Mouse (Mus musculus) hindbrain, postnatal 0 days (tissue): Measurements from ENCODE around the gene Actr3. TPM values are rescaled to one million over a fixed set of nuclear protein-coding genes. Genes with fewer than 3 reads are reported as not detected.
"Not testable (repeated sequence)": the region's sequence is repeated elsewhere in the genome, so short reads cannot be mapped to it uniquely, and the experiment has no call there.

Experiments
- ATAC-seq: fragments of 200-750 bp; cut with Nextera tagmentation; 2 replicates; pipeline ENCODE4 v1.8.0; 2017; ENCODE audit warnings: mild to moderate bottlenecking, moderate TSS enrichment, moderate library complexity
- DNase-seq: peaks from one replicate; pipeline ENCODE4 v3.0.0-alpha.2; 2015; ENCODE audit warnings: low spot score
- H3K27ac ChIP-seq: fragments of 300-500 bp; sonication (generic); 2 replicates; pipeline ENCODE4 v1.5.1; 2014; ENCODE audit warnings: mild to moderate bottlenecking
- H3K27me3 ChIP-seq: fragments of 300-500 bp; sonication (generic); 2 replicates; pipeline ENCODE4 v1.6.1; 2014; ENCODE audit warnings: low read length, mixed read lengths; ENCODE audit not compliant: insufficient read depth
- H3K36me3 ChIP-seq: fragments of 300-500 bp; sonication (generic); 2 replicates; pipeline ENCODE4 v1.6.1; 2014; ENCODE audit warnings: low read length, mixed read lengths; ENCODE audit not compliant: insufficient read depth
- H3K4me1 ChIP-seq: fragments of 300-500 bp; sonication (generic); 2 replicates; pipeline ENCODE4 v1.6.1; 2014; ENCODE audit warnings: antibody characterized with exemption, low read length, mixed read lengths; ENCODE audit not compliant: insufficient read depth
- H3K4me2 ChIP-seq: fragments of 300-500 bp; sonication (generic); 2 replicates; pipeline ENCODE4 v1.6.1; 2014; ENCODE audit warnings: low read depth, mild to moderate bottlenecking, low read length, moderate library complexity, mixed read lengths
- H3K4me3 ChIP-seq: fragments of 300-500 bp; sonication (generic); 2 replicates; pipeline ENCODE4 v1.5.1; 2014; ENCODE audit warnings: low read length
- H3K9ac ChIP-seq: fragments of 300-500 bp; sonication (generic); replicated peaks from 2 replicates; pipeline ENCODE4 v1.6.1; 2014; ENCODE audit warnings: mild to moderate bottlenecking, low read length, moderate library complexity, mixed read lengths
- H3K9me3 ChIP-seq: fragments of 300-500 bp; sonication (generic); 2 replicates; pipeline ENCODE4 v1.6.1; 2016; ENCODE audit warnings: low read length, mixed read lengths
- CTCF ChIP-seq: IDR thresholded peaks from 2 replicates; pipeline ENCODE4 v1.5.1; 2016; ENCODE audit warnings: antibody characterized with exemption, control low read depth, low read depth
- WGBS: fragments of 180-500 bp; shearing (Covaris S2); extraction: QIAGEN DNeasy Blood & Tissue Kit; methylation state at CpG from one replicate; pipeline ENCODE4 v1.1.7; 2014; 5-methylcytosine and 5-hydroxymethylcytosine counted together
- polyA plus RNA-seq: library from polyadenylated mRNA; unstranded; fragments of >200 nt; fragmentation: Nextera tagmentation; extraction: Ambion mirVana; gene quantifications from 2 replicates; pipeline ENCODE4 v1.2.1, GENCODE M21; 2015
- total RNA-seq: library from RNA; depleted of rRNA; stranded (reverse); fragments of >200 nt; gene quantifications from 2 replicates; pipeline ENCODE4 v1.2.3, GENCODE M21; 2014

Actr3 gene
- total and polyA plus RNA-seq, 2 experiments from 2014 or later: 130 to 186 TPM

DNA sequence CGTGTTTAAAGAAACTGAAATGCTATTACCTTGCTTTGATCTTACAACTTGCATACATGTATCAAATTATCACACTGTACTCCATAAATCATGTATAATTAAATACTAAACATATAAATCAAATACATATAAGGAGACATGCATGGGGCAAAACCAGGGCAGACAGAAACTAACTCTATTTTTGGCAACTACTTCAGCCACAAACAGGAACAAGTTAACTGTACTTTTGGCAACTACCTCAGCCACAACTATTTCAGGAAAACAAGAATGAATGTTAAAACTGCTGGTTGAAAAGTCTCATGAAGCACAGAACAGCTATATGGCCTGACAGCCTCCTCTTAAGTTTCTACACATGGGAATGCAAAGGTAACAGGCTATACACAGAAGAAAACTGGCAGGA, 40.1 kb downstream of the Actr3 start:
- ATAC-seq (no peak), DNase-seq (no peak)
- Histone ChIP-seq H3K27me3 (no peaks in the 10 kb centered on the region), H3K4me3 (no peak overlapping the region), H3K4me1 (no peaks in the 10 kb centered on the region), H3K9ac (no peak overlapping the region), H3K27ac (no peak overlapping the region), H3K9me3 (no peaks in the 10 kb centered on the region), H3K4me2 (no peak overlapping the region), H3K36me3 (peaks cover 25% of the 10 kb centered on the region)
- no peak for TF ChIP-seq CTCF
- 91% methylated on average over 1 of the region's 1 CpGs for WGBS

DNA sequence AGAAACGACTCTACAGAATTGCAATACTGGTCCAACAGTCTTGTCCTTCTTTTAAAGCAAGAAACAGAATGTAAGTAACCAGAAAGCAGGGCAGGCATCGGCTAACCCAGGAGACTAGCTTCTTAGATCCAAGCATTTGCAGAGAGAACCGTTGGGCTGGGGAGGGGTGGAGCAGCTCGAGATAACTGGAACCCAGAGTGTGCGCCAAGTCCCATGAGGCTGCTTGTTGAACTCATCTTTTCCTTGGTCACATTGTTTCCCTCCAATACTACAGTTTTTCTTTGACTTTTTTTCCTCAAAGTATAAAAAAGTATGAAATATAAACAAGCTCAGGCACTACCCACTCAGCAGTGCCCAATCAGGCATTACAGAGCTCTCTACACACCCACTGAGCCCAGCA, 42.2 kb downstream of the Actr3 start:
- not testable (repeated sequence) for H3K9me3 ChIP-seq, H3K4me3 ChIP-seq, H3K4me1 ChIP-seq, H3K9ac ChIP-seq, H3K27me3 ChIP-seq, ATAC-seq, H3K4me2 ChIP-seq, H3K27ac ChIP-seq, DNase-seq
- 88% methylated on average over 5 of the region's 5 CpGs for WGBS
- H3K36me3 ChIP-seq: peaks cover 25% of the 10 kb centered on the region

DNA sequence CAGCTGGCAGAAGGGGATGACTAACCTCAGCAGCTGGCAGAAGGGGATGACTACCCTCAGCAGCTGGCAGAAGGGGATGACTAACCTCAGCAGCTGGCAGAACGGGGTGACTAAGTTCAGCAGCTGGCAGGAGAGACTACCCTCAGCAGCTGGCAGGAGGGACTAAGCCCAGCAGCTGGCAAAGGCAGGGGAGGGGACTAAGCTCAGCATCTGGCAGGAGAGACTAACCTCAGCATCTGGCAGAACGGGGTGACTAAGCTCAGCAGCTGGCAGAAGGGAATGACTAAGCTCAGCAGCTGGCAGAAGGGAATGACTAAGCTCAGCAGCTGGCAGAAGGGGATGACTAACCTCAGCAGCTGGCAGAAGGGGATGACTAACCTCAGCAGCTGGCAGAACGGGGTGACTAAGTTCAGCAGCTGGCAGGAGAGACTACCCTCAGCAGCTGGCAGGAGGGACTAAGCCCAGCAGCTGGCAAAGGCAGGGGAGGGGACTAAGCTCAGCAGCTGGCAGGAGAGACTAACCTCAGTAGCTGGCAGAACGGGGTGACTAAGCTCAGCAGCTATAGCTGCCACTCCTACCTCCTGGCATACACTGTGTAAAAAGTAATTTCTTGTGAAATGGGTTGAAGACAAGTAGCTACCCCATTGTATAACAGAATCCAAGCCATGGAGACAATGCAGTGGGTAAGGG, 45.3 kb downstream of the Actr3 start:
- not testable (repeated sequence) for ATAC-seq, H3K27ac ChIP-seq, H3K4me1 ChIP-seq, H3K9ac ChIP-seq, H3K36me3 ChIP-seq, H3K9me3 ChIP-seq, H3K27me3 ChIP-seq, DNase-seq, H3K4me3 ChIP-seq, H3K4me2 ChIP-seq
- 87% methylated on average over 4 of the region's 4 CpGs for WGBS

DNA sequence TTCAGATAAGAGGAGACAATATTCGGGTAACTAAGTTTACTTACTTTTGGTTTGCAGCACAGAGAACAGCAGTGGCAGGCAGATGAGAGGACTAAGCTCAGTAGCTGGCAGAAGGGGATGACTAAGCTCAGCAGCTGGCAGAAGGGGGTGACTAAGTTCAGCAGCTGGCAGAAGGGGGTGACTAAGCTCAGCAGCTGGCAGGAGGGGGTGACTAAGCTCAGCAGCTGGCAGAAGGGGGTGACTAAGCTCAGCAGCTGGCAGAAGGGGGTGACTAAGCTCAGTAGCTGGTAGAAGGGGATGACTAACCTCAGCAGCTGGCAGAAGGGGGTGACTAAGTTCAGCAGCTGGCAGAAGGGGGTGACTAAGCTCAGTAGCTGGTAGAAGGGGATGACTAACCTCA, 45.9 kb downstream of the Actr3 start:
- H3K9me3 ChIP-seq, H3K4me1 ChIP-seq, H3K9ac ChIP-seq, H3K27me3 ChIP-seq, H3K4me3 ChIP-seq, ATAC-seq, H3K36me3 ChIP-seq, H3K27ac ChIP-seq, DNase-seq, H3K4me2 ChIP-seq: not testable (repeated sequence)
- WGBS: 88% methylated on average over 1 of the region's 1 CpGs

DNA sequence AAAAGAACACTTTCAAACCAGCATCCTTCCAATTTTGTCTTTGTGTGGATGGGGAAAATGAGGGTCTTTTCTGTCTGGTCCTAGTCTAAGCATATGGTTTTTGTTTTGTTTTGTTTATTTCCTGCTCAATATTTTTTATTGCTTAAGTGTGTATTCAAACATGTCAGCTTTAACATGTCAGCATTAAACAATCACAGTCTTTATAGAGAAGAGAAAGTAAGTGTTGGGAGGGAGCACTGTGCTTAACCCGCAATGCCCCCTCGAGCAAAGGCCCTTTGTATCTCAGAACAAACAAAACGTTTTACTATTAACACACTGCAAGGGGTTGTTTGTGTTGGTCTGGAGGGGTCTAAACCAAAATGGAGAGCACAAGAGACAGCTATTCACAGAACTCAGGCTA, 47.2 kb downstream of the Actr3 start:
- no peak for TF ChIP-seq CTCF
- H3K27ac ChIP-seq: no peak overlapping the region
- H3K9ac ChIP-seq: no peak overlapping the region
- 0 out of 2 replicates have a peak, but pooled peaks cover 4% of the 10 kb centered on the region for H3K36me3 ChIP-seq
- WGBS: 25% methylated on average over 3 of the region's 3 CpGs
- H3K4me2 ChIP-seq: no peak overlapping the region
- no peak for ATAC-seq
- no peak overlapping the region for H3K4me3 ChIP-seq
- DNase-seq: no peak
- no peaks in the 10 kb centered on the region for H3K27me3 ChIP-seq
- H3K9me3 ChIP-seq: no peaks in the 10 kb centered on the region
- no peaks in the 10 kb centered on the region for H3K4me1 ChIP-seq

DNA sequence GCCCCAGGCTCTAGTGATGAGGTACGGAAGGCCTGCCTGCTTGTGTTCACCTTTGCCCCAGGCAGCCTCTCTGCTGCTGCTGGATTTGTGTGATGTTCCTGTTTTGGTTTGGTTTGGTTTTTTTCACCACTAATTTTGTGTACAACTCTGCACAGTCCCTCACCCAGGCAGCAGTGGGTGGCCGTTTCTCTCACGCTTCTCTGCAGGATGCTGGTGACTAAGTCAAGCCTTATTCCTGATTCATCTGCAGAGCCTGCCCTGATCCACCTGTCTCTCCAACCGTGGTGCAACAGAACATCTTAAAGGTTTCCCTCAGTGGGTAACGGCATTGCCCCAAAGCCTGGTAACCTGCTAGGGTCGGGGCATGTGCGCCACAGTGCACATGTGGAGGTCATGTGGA, 49.3 kb downstream of the Actr3 start:
- no peak for ATAC-seq
- DNase-seq: no peak

DNA sequence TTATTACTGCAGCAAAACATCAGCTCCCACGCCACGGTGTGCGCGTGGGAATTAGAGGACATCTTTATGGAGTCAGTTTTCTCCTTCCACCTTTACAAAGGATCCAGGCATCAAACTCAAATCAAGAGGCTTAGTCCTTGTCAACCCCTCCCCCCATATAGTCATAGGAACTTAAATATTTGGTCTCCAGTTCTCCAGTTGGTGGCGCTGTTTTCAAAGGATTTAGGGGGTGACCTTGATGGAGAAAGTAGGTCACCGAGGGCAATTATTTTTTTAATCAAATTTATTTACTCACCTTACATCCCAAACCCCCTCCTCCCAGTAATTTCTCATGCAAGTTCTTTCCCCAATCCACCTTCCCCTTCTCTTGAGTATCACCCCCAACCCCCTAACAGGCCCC, 52.9 kb downstream of the Actr3 start:
- ATAC-seq: no peak
- H3K4me2 ChIP-seq: no peak overlapping the region
- no peaks in the 10 kb centered on the region for H3K36me3 ChIP-seq
- H3K27me3 ChIP-seq: no peaks in the 10 kb centered on the region
- H3K27ac ChIP-seq: no peak overlapping the region
- 67% methylated on average over 6 of the region's 6 CpGs for WGBS
- H3K4me3 ChIP-seq: no peak overlapping the region
- no peak for TF ChIP-seq CTCF
- H3K9ac ChIP-seq: no peak overlapping the region
- H3K9me3 ChIP-seq: no peaks in the 10 kb centered on the region
- DNase-seq: no peak
- H3K4me1 ChIP-seq: no peaks in the 10 kb centered on the region

More for the DNA sequence above, 49.3 kb downstream of the Actr3 start:
- Histone ChIP-seq H3K4me1 (no peaks in the 10 kb centered on the region), H3K9ac (no peak overlapping the region), H3K36me3 (no peaks in the 10 kb centered on the region), H3K4me3 (no peak overlapping the region), H3K27me3 (no peaks in the 10 kb centered on the region), H3K4me2 (no peak overlapping the region), H3K9me3 (no peaks in the 10 kb centered on the region), H3K27ac (no peak overlapping the region)
- no peak for TF ChIP-seq CTCF
- 78% methylated on average over 7 of the region's 7 CpGs for WGBS
